Mouse (Mus musculus) limb, embryonic 15.5 days (tissue): ENCODE results near the gene Hoxa7. TPM values are rescaled to one million over a fixed set of nuclear protein-coding genes. Genes with fewer than 3 reads are reported as not detected.
A peak's percentile ranks its signal among the peaks of the same experiment; 100 is the strongest.

ENCODE experiments used
- ATAC-seq: fragments of 200-750 bp; cut with Nextera tagmentation; 2 replicates; pipeline ENCODE4 v1.8.0; 2017; ENCODE audit warnings: low read depth, moderate TSS enrichment; ENCODE audit not compliant: insufficient number of reproducible peaks, low FRiP score, low TSS enrichment
- H3K27ac ChIP-seq: fragments of 300-500 bp; sonication (generic); 2 replicates; pipeline ENCODE4 v1.5.1; 2015; ENCODE audit warnings: moderate library complexity, mild to moderate bottlenecking, inconsistent platforms
- H3K27me3 ChIP-seq: fragments of 300-500 bp; sonication (generic); 2 replicates; pipeline ENCODE4 v1.6.1; 2015; ENCODE audit warnings: inconsistent platforms
- H3K36me3 ChIP-seq: fragments of 300-500 bp; sonication (generic); 2 replicates; pipeline ENCODE4 v1.6.1; 2015; ENCODE audit warnings: inconsistent platforms
- H3K4me1 ChIP-seq: fragments of 300-500 bp; sonication (generic); 2 replicates; pipeline ENCODE4 v1.6.1; 2015; ENCODE audit warnings: inconsistent platforms
- H3K4me2 ChIP-seq: fragments of 300-500 bp; sonication (generic); 2 replicates; pipeline ENCODE4 v1.6.1; 2015; ENCODE audit warnings: mild to moderate bottlenecking, inconsistent platforms
- H3K4me3 ChIP-seq: fragments of 300-500 bp; sonication (generic); 2 replicates; pipeline ENCODE4 v1.5.1; 2015; ENCODE audit warnings: mild to moderate bottlenecking, inconsistent platforms
- H3K9ac ChIP-seq: fragments of 300-500 bp; sonication (generic); 2 replicates; pipeline ENCODE4 v1.6.1; 2015; ENCODE audit warnings: inconsistent platforms
- H3K9me3 ChIP-seq: fragments of 300-500 bp; sonication (generic); 2 replicates; pipeline ENCODE4 v1.6.1; 2016; ENCODE audit warnings: inconsistent platforms
- WGBS: fragments of 180-500 bp; shearing (Covaris S2); methylation state at CpG from one replicate; pipeline ENCODE4 v1.1.7; 2015; 5-methylcytosine and 5-hydroxymethylcytosine counted together
- polyA plus RNA-seq: library from polyadenylated mRNA; unstranded; fragments of >200 nt; fragmentation: Nextera tagmentation; extraction: Ambion mirVana; gene quantifications from 2 replicates; pipeline ENCODE4 v1.2.1, GENCODE M21; 2015

Gene Hoxa7
- polyA plus RNA-seq, 1 experiment from 2014 or later: 12.0 TPM

DNA sequence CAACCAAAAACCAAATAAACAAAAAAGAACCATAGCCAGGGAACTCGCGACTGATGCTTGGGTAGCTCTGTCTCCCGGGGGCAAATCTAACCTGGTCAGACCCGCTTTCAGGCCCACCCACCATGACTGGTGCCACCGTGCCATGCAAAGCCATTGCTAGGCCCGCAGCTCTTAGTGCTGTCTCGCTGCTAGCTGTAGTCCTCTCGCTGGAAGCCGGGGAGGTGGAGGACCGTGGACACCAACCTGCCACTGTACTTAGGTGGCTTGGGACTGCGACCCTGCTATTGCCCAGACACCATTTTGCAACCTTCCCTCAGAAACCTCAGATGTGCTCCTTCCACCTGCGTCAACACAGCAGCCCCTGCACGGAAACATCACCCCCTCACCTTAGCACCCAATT, 9.7 kb downstream of the Hoxa7 start:
- H3K4me1 ChIP-seq: peaks cover 63% of the 10 kb centered on the region
- peak overlapping the region; percentile 55 for H3K4me3 ChIP-seq
- no peaks in the 10 kb centered on the region for H3K9me3 ChIP-seq
- H3K36me3 ChIP-seq: no peaks in the 10 kb centered on the region
- H3K27me3 ChIP-seq: peaks cover 51% of the 10 kb centered on the region
- H3K27ac ChIP-seq: peak overlapping the region; percentile 90
- H3K9ac ChIP-seq: peak overlapping the region; percentile 69
- H3K4me2 ChIP-seq: peak overlapping the region; percentile 69
- 3% methylated on average over 13 of the region's 13 CpGs for WGBS
- ATAC-seq: no peak

DNA sequence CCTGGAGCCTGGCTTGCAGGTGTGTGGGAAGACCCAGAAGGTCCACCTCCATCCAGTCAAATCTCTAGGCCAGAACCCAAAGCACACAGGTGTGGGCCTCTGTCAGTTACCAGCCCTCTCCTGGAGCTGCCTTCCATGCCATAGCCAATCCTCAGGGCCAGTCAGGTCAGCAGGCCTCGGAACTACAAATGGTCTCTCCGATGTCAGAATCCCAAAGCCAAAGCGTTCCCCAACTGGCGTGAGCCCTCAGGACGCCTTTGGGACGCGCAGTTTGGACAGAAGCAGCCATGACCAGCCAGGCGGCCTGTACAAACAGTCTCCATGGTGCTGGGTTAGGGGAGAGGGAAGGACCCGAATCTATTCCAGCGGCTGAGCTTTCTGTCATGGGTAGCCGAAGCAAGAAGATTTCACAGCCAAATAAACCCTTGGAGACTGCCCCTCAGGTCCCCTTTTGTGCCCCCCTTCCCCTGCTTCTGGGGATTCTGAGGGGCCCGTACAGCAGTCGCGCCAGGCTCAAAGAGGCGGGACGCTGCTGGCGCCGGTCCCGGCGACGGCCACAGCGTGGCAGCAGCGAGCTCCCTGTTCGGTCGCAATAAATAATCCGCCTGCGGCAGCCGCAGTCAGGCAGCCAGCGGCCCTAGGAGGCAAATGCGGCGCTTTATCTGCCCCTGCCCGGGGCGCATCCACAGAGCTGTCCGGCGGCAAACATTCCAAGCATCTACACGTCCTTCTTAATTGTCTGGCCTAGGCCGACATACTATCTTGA, 10.3 kb downstream of the Hoxa7 start:
- Histone ChIP-seq H3K27me3 (peaks cover 53% of the 10 kb centered on the region), H3K4me2 (peak overlapping the region; percentile 69), H3K4me1 (peaks cover 63% of the 10 kb centered on the region), H3K4me3 (peak overlapping the region; percentile 55), H3K9me3 (no peaks in the 10 kb centered on the region), H3K27ac (peak overlapping the region; percentile 51; the same call in 1 of the 2 replicates), H3K9ac (peak overlapping the region; percentile 69), H3K36me3 (no peaks in the 10 kb centered on the region)
- 2% methylated on average over 37 of the region's 37 CpGs for WGBS
- ATAC-seq: peak; percentile 36; the same call in 1 of the 2 replicates

- Histone ChIP-seq H3K9me3 (no peaks in the 10 kb centered on the region), H3K27me3 (peaks cover 53% of the 10 kb centered on the region), H3K9ac (0 out of 2 replicates have a peak overlapping the region, but pooled peaks have one; percentile 8), H3K36me3 (peaks cover 5% of the 10 kb centered on the region; the same call in 1 of the 2 replicates), H3K4me2 (peak overlapping the region; percentile 71), H3K4me1 (peaks cover 62% of the 10 kb centered on the region), H3K27ac (no peak overlapping the region), H3K4me3 (peak overlapping the region; percentile 39)
- ATAC-seq: no peak
- WGBS: 32% methylated on average over 12 of the region's 12 CpGs
These were observed 12.0 kb downstream of the Hoxa7 start for GRCm38 (mm10) chr6:52209685-52210046.

- no peak for ATAC-seq
- Histone ChIP-seq H3K4me3 (peak overlapping the region; percentile 39), H3K4me2 (peak overlapping the region; percentile 71), H3K9ac (0 out of 2 replicates have a peak overlapping the region, but pooled peaks have one; percentile 8), H3K9me3 (no peaks in the 10 kb centered on the region), H3K4me1 (peaks cover 68% of the 10 kb centered on the region), H3K36me3 (peaks cover 5% of the 10 kb centered on the region; the same call in 1 of the 2 replicates), H3K27ac (peak overlapping the region; percentile 17; the same call in 1 of the 2 replicates), H3K27me3 (peaks cover 53% of the 10 kb centered on the region)
- WGBS: 28% methylated on average over 18 of the region's 18 CpGs
These were observed 12.6 kb downstream of the Hoxa7 start for GRCm38 (mm10) chr6:52208868-52209684.

DNA sequence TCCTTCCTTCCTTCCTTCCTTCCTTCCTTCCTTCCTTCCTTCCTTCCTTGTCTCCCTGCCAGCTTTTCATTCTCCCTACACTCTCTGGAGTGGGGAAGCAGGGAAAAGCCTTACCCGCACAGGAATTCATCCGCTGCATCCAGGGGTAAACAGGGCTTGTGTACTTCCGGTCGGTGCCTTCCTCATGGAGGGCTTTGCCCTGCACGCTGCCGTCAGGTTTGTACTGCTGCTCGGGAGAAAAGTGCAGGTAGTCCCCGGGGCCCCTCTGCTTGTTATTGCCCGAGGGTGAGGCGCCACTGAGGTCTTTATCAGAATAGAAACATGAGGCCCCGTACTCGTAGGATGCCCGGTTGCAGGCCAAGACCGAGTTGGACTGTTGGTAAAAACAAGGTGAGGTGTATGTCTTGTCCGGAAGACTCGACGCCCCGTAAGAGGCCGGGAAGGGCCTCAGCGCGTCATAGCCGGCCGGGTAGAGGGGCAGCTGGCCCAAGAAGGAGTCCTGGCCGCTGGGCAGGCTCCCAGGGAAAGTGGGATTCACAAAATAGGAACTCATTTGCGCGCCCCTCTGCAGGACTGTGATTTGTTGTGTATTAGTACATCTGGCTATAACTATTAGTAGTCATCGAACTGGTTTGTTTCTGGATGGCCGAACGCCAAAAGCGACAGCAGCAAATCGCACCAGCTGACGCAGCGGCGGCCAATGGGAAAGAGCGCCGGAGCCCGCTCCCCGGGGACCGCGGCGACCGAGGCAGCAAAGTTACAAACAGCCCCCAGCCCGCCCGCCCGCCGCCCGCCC, 13.4 kb downstream of the Hoxa7 start, which contains the start of gene Hoxa6:
Gene Hoxa6, minus strand, starts transcription at position 651 of the 796 bp plus-strand sequence.
- Histone ChIP-seq H3K27me3 (peaks cover 57% of the 10 kb centered on the region), H3K27ac (peak within 1 kb of the TSS; percentile 17; the same call in 1 of the 2 replicates)
- WGBS: 8% methylated on average over 45 of the region's 47 CpGs

GRCm38 (mm10) chr6:52207684-52207976, 14.0 kb downstream of the Hoxa7 start:
- Histone ChIP-seq H3K9me3 (no peaks in the 10 kb centered on the region), H3K4me3 (no peak overlapping the region), H3K27ac (no peak overlapping the region), H3K27me3 (peaks cover 61% of the 10 kb centered on the region), H3K4me1 (peaks cover 72% of the 10 kb centered on the region), H3K9ac (no peak overlapping the region), H3K4me2 (no peak overlapping the region), H3K36me3 (peaks cover 5% of the 10 kb centered on the region; the same call in 1 of the 2 replicates)
- ATAC-seq: no peak

More for the DNA sequence above, 13.4 kb downstream of the Hoxa7 start, which contains the start of gene Hoxa6:
- Histone ChIP-seq H3K4me3 (peak within 1 kb of the TSS; percentile 39), H3K4me1 (peaks cover 74% of the 10 kb centered on the region), H3K9me3 (no peaks in the 10 kb centered on the region), H3K4me2 (peak within 1 kb of the TSS; percentile 71), H3K36me3 (peaks cover 5% of the 10 kb centered on the region; the same call in 1 of the 2 replicates), H3K9ac (0 out of 2 replicates have a peak within 1 kb of the TSS, but pooled peaks have one; percentile 8)
- ATAC-seq: no peak

GRCm38 (mm10) chr6:52206882-52207683, 14.6 kb downstream of the Hoxa7 start:
- Histone ChIP-seq H3K4me1 (peaks cover 68% of the 10 kb centered on the region), H3K27me3 (peaks cover 65% of the 10 kb centered on the region), H3K27ac (no peak overlapping the region), H3K36me3 (peaks cover 8% of the 10 kb centered on the region; the same call in 1 of the 2 replicates), H3K4me3 (no peak overlapping the region), H3K9ac (no peak overlapping the region), H3K9me3 (no peaks in the 10 kb centered on the region), H3K4me2 (no peak overlapping the region)
- ATAC-seq: no peak
- WGBS: 44% methylated on average over 4 of the region's 4 CpGs

GRCm38 (mm10) chr6:52205638-52206621, 15.7 kb downstream of the Hoxa7 start:
- H3K27ac ChIP-seq: no peak overlapping the region
- H3K27me3 ChIP-seq: peaks cover 68% of the 10 kb centered on the region
- H3K9me3 ChIP-seq: no peaks in the 10 kb centered on the region
- peaks cover 8% of the 10 kb centered on the region; the same call in 1 of the 2 replicates for H3K36me3 ChIP-seq
- peaks cover 57% of the 10 kb centered on the region for H3K4me1 ChIP-seq
- peak overlapping the region; percentile 8; the same call in 1 of the 2 replicates for H3K4me2 ChIP-seq
- no peak for ATAC-seq
- no peak overlapping the region for H3K9ac ChIP-seq
- H3K4me3 ChIP-seq: no peak overlapping the region
- 39% methylated on average over 55 of the region's 55 CpGs for WGBS

DNA sequence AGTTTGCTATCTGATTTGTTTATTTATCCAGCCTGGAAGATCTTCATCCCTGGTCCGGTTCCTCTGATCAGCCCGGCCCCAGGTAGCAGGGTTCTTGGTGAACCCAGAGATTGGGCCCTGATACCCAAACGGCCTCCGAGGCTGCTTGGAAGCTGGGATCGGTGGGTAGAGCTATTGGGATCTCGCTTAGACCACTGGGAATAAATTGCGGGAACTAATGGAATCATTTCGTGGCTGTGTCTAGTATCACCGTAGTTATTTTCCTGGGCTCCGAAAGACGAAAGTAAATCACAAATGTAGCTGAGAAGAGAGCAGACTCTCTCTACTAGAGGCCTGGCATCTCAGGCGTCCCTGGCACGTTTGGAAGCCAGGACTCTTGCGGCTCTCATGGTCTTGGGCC, 16.4 kb downstream of the Hoxa7 start:
- Histone ChIP-seq H3K9me3 (no peaks in the 10 kb centered on the region), H3K4me1 (peaks cover 56% of the 10 kb centered on the region), H3K27me3 (peaks cover 73% of the 10 kb centered on the region), H3K4me3 (no peak overlapping the region), H3K4me2 (peak overlapping the region; percentile 8; the same call in 1 of the 2 replicates), H3K9ac (no peak overlapping the region), H3K36me3 (peaks cover 8% of the 10 kb centered on the region; the same call in 1 of the 2 replicates), H3K27ac (no peak overlapping the region)
- no peak for ATAC-seq
- WGBS: 47% methylated on average over 14 of the region's 14 CpGs
